Mouse (Mus musculus): ENCODE data around the gene Sh3pxd2a. TPM values are rescaled to one million over a fixed set of nuclear protein-coding genes. Genes with fewer than 3 reads are reported as not detected.

Sh3pxd2a gene
- polyA plus RNA-seq, 1 experiment from 2014 or later, result 8.8 TPM

DNA sequence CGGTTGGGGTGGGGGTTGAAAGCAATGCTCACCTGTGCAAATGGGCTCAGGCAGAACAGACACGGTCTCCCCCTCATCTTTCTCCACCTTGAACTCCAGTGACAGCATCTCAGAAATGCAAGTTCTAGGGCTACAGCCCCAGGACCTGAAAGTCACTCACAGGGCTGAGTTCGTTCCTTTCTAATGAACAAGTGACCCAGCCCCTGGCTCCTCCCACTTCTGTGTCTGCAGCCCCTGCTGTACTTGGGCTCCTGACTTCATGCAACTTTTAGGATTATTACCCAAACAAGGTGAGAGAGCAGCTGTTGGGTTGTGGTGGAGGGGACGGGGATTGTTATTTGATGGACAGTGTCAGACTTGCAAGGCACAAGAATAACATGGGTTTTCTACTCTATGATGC is 23.2 kb downstream of the Sh3pxd2a start:
- 0 out of 2 replicates have a peak, but pooled peaks cover 3% of the 10 kb centered on the region for H3K36me3 ChIP-seq (ENCODE audit: control insufficient read depth, insufficient read depth, low read length)
- no peaks in the 10 kb centered on the region for H3K9me3 ChIP-seq (ENCODE audit: control insufficient read depth, low read length)
- no peak for DNase-seq (ENCODE audit: low spot score)
- no peak overlapping the region for H3K4me3 ChIP-seq (ENCODE audit: low read depth, low read length)
- H3K4me2 ChIP-seq (ENCODE audit: low read length), result no peak overlapping the region
- no peak overlapping the region for H3K27ac ChIP-seq (ENCODE audit: low read depth)
- ATAC-seq (replicated peaks; ENCODE audit: low FRiP score, low TSS enrichment, low read depth), result no peak
- H3K27me3 ChIP-seq (replicated peaks; ENCODE audit: control insufficient read depth, insufficient read depth, low read length), result no peaks in the 10 kb centered on the region
- H3K4me1 ChIP-seq (replicated peaks; ENCODE audit: control insufficient read depth, insufficient read depth, low read length), result peaks cover 50% of the 10 kb centered on the region
- WGBS, result 87% methylated on average over 4 of the region's 4 CpGs
- H3K9ac ChIP-seq (ENCODE audit: low read length), result no peak overlapping the region

DNA sequence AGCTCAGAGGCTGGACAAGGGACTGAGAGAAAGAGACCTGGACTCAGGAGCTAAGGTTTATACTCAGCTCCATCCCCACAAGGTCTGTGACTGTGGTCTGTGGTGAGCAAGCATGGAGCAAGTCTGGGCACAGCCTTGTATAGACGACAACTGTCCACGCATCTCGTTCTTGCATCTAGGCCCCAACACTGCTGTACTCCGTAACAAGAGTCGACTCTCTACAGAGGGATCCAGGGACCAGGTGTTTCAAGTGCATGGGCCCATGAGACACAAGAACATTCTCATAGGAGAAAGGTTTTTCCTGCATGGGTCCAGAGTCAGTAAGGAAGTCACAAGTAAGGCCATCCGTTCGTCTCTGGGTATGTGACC is 23.8 kb downstream of the Sh3pxd2a start:
- DNase-seq (ENCODE audit: low spot score) (no peak), ATAC-seq (replicated peaks; ENCODE audit: low FRiP score, low TSS enrichment, low read depth) (no peak)
- no peak overlapping the region for H3K9ac ChIP-seq (ENCODE audit: low read length)
- H3K36me3 ChIP-seq (ENCODE audit: control insufficient read depth, insufficient read depth, low read length), result 0 out of 2 replicates have a peak, but pooled peaks cover 3% of the 10 kb centered on the region
- H3K4me1 ChIP-seq (replicated peaks; ENCODE audit: control insufficient read depth, insufficient read depth, low read length), result peaks cover 48% of the 10 kb centered on the region
- H3K4me3 ChIP-seq (ENCODE audit: low read depth, low read length), result no peak overlapping the region
- H3K9me3 ChIP-seq (ENCODE audit: control insufficient read depth, low read length), result no peaks in the 10 kb centered on the region
- no peak overlapping the region for H3K4me2 ChIP-seq (ENCODE audit: low read length)
- H3K27ac ChIP-seq (ENCODE audit: low read depth), result no peak overlapping the region
- 90% methylated on average over 7 of the region's 7 CpGs for WGBS
- H3K27me3 ChIP-seq (replicated peaks; ENCODE audit: control insufficient read depth, insufficient read depth, low read length), result no peaks in the 10 kb centered on the region

DNA sequence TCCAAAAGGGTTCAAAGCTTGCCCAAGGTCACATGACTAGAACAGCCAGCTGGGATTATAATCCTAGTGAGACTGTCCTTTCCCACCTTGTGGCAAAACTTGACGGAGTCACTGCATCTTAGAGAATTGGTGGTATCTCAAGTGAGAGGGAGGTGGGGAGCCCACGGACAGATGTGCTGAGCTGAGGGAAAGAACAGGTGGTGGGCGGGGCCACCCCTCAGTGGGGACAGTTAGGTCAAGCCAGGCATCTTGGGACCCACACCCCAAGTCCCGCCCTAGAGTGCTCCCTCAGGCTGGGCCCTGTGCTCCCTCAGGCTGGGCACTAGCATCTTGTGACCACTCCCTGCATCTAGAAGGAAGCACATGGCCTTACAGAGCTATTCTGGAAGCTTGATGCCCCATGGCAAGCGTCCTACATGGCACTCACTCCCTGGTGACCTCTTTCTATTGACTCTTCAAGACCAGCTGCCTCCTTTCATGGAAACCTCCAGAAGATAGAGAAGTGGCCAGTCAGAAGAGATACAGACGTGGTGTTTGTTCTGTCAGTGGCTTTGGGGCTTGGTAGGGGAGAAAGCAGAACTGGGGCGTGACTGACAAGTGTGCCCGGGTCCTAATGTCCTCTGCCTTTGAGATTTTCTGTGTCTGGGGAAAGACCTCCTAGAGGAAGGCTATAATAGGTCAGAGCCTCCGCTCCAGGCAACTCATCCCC is 24.3 kb downstream of the Sh3pxd2a start:
- Histone ChIP-seq H3K4me3 (ENCODE audit: low read depth, low read length) (no peak overlapping the region), H3K4me1 (replicated peaks; ENCODE audit: control insufficient read depth, insufficient read depth, low read length) (peaks cover 44% of the 10 kb centered on the region), H3K4me2 (ENCODE audit: low read length) (no peak overlapping the region), H3K36me3 (ENCODE audit: control insufficient read depth, insufficient read depth, low read length) (0 out of 2 replicates have a peak, but pooled peaks cover 3% of the 10 kb centered on the region), H3K9me3 (ENCODE audit: control insufficient read depth, low read length) (no peaks in the 10 kb centered on the region), H3K27me3 (replicated peaks; ENCODE audit: control insufficient read depth, insufficient read depth, low read length) (no peaks in the 10 kb centered on the region), H3K27ac (ENCODE audit: low read depth) (no peak overlapping the region), H3K9ac (ENCODE audit: low read length) (no peak overlapping the region)
- WGBS, result 83% methylated on average over 9 of the region's 9 CpGs
- DNase-seq (ENCODE audit: low spot score), result no peak
- ATAC-seq (replicated peaks; ENCODE audit: low FRiP score, low TSS enrichment, low read depth), result no peak

GRCm38 (mm10) chr19:47438445-47438844 is 25.8 kb downstream of the Sh3pxd2a start:
- H3K27me3 ChIP-seq (replicated peaks; ENCODE audit: control insufficient read depth, insufficient read depth, low read length), result no peaks in the 10 kb centered on the region
- 0 out of 2 replicates have a peak, but pooled peaks cover 3% of the 10 kb centered on the region for H3K36me3 ChIP-seq (ENCODE audit: control insufficient read depth, insufficient read depth, low read length)
- no peak overlapping the region for H3K27ac ChIP-seq (ENCODE audit: low read depth)
- H3K4me2 ChIP-seq (ENCODE audit: low read length), result no peak overlapping the region
- H3K9ac ChIP-seq (ENCODE audit: low read length), result no peak overlapping the region
- DNase-seq (ENCODE audit: low spot score) (no peak), ATAC-seq (replicated peaks; ENCODE audit: low FRiP score, low TSS enrichment, low read depth) (peak; percentile 34; the same call in 1 of the 2 replicates)
- no peaks in the 10 kb centered on the region for H3K9me3 ChIP-seq (ENCODE audit: control insufficient read depth, low read length)
- 43% methylated on average over 5 of the region's 5 CpGs for WGBS
- no peak overlapping the region for H3K4me3 ChIP-seq (ENCODE audit: low read depth, low read length)
- peaks cover 29% of the 10 kb centered on the region for H3K4me1 ChIP-seq (replicated peaks; ENCODE audit: control insufficient read depth, insufficient read depth, low read length)

- H3K9me3 ChIP-seq (ENCODE audit: control insufficient read depth, low read length), result no peaks in the 10 kb centered on the region
- no peak for ATAC-seq (replicated peaks; ENCODE audit: low FRiP score, low TSS enrichment, low read depth)
- H3K27ac ChIP-seq (ENCODE audit: low read depth), result no peak overlapping the region
- H3K36me3 ChIP-seq (ENCODE audit: control insufficient read depth, insufficient read depth, low read length), result 0 out of 2 replicates have a peak, but pooled peaks cover 3% of the 10 kb centered on the region
- H3K4me2 ChIP-seq (ENCODE audit: low read length), result no peak overlapping the region
- H3K9ac ChIP-seq (ENCODE audit: low read length), result no peak overlapping the region
- WGBS, result 90% methylated on average over 4 of the region's 4 CpGs
- H3K27me3 ChIP-seq (replicated peaks; ENCODE audit: control insufficient read depth, insufficient read depth, low read length), result no peaks in the 10 kb centered on the region
- no peak for DNase-seq (ENCODE audit: low spot score)
- H3K4me3 ChIP-seq (ENCODE audit: low read depth, low read length), result no peak overlapping the region
- peaks cover 22% of the 10 kb centered on the region; the same call in 1 of the 2 replicates for H3K4me1 ChIP-seq (replicated peaks; ENCODE audit: control insufficient read depth, insufficient read depth, low read length)
Measured at GRCm38 (mm10) chr19:47437040-47437439, 27.2 kb downstream of the Sh3pxd2a start.

GRCm38 (mm10) chr19:47436236-47436635 is 28.0 kb downstream of the Sh3pxd2a start:
- Histone ChIP-seq H3K27ac (ENCODE audit: low read depth) (no peak overlapping the region), H3K4me2 (ENCODE audit: low read length) (no peak overlapping the region), H3K9me3 (ENCODE audit: control insufficient read depth, low read length) (no peaks in the 10 kb centered on the region), H3K27me3 (replicated peaks; ENCODE audit: control insufficient read depth, insufficient read depth, low read length) (no peaks in the 10 kb centered on the region), H3K9ac (ENCODE audit: low read length) (no peak overlapping the region), H3K36me3 (ENCODE audit: control insufficient read depth, insufficient read depth, low read length) (0 out of 2 replicates have a peak, but pooled peaks cover 3% of the 10 kb centered on the region), H3K4me3 (ENCODE audit: low read depth, low read length) (no peak overlapping the region), H3K4me1 (replicated peaks; ENCODE audit: control insufficient read depth, insufficient read depth, low read length) (peaks cover 22% of the 10 kb centered on the region; the same call in 1 of the 2 replicates)
- DNase-seq (ENCODE audit: low spot score) (no peak), ATAC-seq (replicated peaks; ENCODE audit: low FRiP score, low TSS enrichment, low read depth) (no peak)
- 86% methylated on average over 8 of the region's 8 CpGs for WGBS

GRCm38 (mm10) chr19:47434655-47435054 is 29.5 kb downstream of the Sh3pxd2a start:
- no peaks in the 10 kb centered on the region for H3K9me3 ChIP-seq (ENCODE audit: control insufficient read depth, low read length)
- no peaks in the 10 kb centered on the region for H3K27me3 ChIP-seq (replicated peaks; ENCODE audit: control insufficient read depth, insufficient read depth, low read length)
- H3K9ac ChIP-seq (ENCODE audit: low read length), result no peak overlapping the region
- 94% methylated on average over 14 of the region's 14 CpGs for WGBS
- no peak overlapping the region for H3K4me2 ChIP-seq (ENCODE audit: low read length)
- peaks cover 22% of the 10 kb centered on the region; the same call in 1 of the 2 replicates for H3K4me1 ChIP-seq (replicated peaks; ENCODE audit: control insufficient read depth, insufficient read depth, low read length)
- no peak overlapping the region for H3K4me3 ChIP-seq (ENCODE audit: low read depth, low read length)
- no peak for DNase-seq (ENCODE audit: low spot score)
- no peak overlapping the region for H3K27ac ChIP-seq (ENCODE audit: low read depth)
- ATAC-seq (replicated peaks; ENCODE audit: low FRiP score, low TSS enrichment, low read depth), result no peak
- 0 out of 2 replicates have a peak, but pooled peaks cover 3% of the 10 kb centered on the region for H3K36me3 ChIP-seq (ENCODE audit: control insufficient read depth, insufficient read depth, low read length)

DNA sequence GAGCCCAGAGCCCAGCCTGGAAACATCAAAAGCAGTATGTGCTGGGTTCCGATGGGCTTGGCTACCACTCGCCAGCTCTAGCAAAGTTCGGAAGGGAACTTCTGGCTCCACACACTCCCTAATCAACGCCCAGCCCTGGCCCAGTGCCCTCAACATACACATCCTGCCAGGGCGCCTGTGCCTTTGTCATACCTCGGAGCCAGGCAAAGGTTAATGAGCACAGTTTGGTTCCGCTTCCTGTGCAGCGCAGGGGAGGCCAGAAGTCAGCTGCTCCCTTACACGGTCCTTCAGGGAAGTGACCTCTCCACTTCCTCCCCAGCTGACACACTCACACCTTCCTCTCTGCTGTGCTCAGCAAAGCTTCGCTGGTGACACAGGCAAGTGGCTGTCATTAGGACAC is 31.9 kb downstream of the Sh3pxd2a start:
- Histone ChIP-seq H3K4me1 (replicated peaks; ENCODE audit: control insufficient read depth, insufficient read depth, low read length) (peaks cover 26% of the 10 kb centered on the region), H3K9ac (ENCODE audit: low read length) (no peak overlapping the region), H3K36me3 (ENCODE audit: control insufficient read depth, insufficient read depth, low read length) (no peaks in the 10 kb centered on the region), H3K4me3 (ENCODE audit: low read depth, low read length) (no peak overlapping the region), H3K27me3 (replicated peaks; ENCODE audit: control insufficient read depth, insufficient read depth, low read length) (no peaks in the 10 kb centered on the region), H3K27ac (ENCODE audit: low read depth) (0 out of 2 replicates have a peak overlapping the region, but pooled peaks have one; percentile 18), H3K9me3 (ENCODE audit: control insufficient read depth, low read length) (no peaks in the 10 kb centered on the region), H3K4me2 (ENCODE audit: low read length) (no peak overlapping the region)
- 59% methylated on average over 10 of the region's 10 CpGs for WGBS
- DNase-seq (ENCODE audit: low spot score) (no peak), ATAC-seq (replicated peaks; ENCODE audit: low FRiP score, low TSS enrichment, low read depth) (no peak)

All from intestine, embryonic 14.5 days (tissue).